Mouse (Mus musculus): ENCODE measurements at regions not wholly inside any gene's neighbourhood (a gene's known extent, or its start where the extent isn't known, plus 50 kb on each side); places are given as distances from the start of the nearest gene placed in this dataset.
"Not testable (repeated sequence)": the region's sequence is repeated elsewhere in the genome, so short reads cannot be mapped to it uniquely, and the experiment has no call there.

DNA sequence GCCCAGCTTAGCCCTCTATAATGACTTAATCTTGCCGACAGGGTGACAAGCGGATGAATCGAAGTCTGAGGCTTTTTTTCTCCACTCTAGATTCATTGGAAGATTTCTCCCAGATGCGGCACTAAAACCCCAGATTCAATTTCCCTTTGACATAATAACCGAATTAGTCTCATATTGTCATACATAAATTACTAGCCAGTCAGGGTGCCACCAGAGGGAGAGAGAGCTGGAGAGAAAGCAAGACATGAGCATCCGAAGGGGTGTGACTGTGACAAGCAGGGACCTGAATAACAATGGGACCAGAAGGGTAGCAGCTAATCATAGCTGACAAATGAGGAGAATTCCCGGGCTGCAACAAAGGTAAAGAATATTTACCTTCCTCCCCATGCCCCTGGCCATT is 194.5 kb upstream of the Nectin1 start:
- no peak overlapping the region for H3K4me3 ChIP-seq (ENCODE audit: low read depth, low read length)
- no peaks in the 10 kb centered on the region for H3K4me1 ChIP-seq (ENCODE audit: control insufficient read depth, low read depth, low read length)
- H3K4me2 ChIP-seq (ENCODE audit: low read depth, low read length), result no peak overlapping the region
- WGBS (ENCODE audit: insufficient replicate concordance), result 43% methylated on average over 7 of the region's 7 CpGs
- H3K9ac ChIP-seq (ENCODE audit: low read depth, low read length), result no peak overlapping the region
- no peak overlapping the region for H3K27ac ChIP-seq (ENCODE audit: low read length)
- H3K36me3 ChIP-seq (ENCODE audit: control insufficient read depth, insufficient read depth), result no peaks in the 10 kb centered on the region
- H3K27me3 ChIP-seq (ENCODE audit: control insufficient read depth, insufficient read depth, low read depth, low read length), result no peaks in the 10 kb centered on the region
- H3K9me3 ChIP-seq (replicated peaks; ENCODE audit: control insufficient read depth, low read length), result no peaks in the 10 kb centered on the region
- no peak for ATAC-seq (ENCODE audit: low read depth)

DNA sequence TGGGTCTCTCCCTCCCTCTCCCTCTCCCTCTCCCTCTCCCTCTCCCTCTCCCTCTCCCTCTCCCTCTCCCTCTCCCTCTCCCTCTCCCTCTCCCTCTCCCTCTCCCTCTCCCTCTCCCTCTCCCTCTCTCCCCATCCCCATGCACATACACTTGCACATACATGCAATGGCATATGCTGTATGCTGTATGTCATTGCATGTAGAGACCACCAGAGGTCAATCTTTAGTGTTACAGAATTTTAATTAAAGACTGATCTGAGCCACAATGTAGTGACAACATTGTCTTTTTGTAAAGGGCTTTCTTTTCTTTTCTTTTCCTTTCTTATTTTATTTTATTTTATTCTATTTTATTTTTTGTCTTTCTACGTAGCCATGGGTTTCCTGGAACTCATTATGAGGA is 191.0 kb upstream of the Nectin1 start:
- not testable (repeated sequence) for H3K4me3 ChIP-seq (ENCODE audit: low read depth, low read length); H3K4me2 ChIP-seq (ENCODE audit: low read depth, low read length); H3K9me3 ChIP-seq (replicated peaks; ENCODE audit: control insufficient read depth, low read length); H3K4me1 ChIP-seq (ENCODE audit: control insufficient read depth, low read depth, low read length); H3K27me3 ChIP-seq (ENCODE audit: control insufficient read depth, insufficient read depth, low read depth, low read length); ATAC-seq (ENCODE audit: low read depth); H3K36me3 ChIP-seq (ENCODE audit: control insufficient read depth, insufficient read depth); H3K27ac ChIP-seq (ENCODE audit: low read length); H3K9ac ChIP-seq (ENCODE audit: low read depth, low read length)
- 65% methylated on average over 1 of the region's 1 CpGs for WGBS (ENCODE audit: insufficient replicate concordance)

- H3K36me3 ChIP-seq (ENCODE audit: control insufficient read depth, insufficient read depth), result no peaks in the 10 kb centered on the region
- H3K9ac ChIP-seq (ENCODE audit: low read depth, low read length), result no peak overlapping the region
- no peak for ATAC-seq (ENCODE audit: low read depth)
- WGBS (ENCODE audit: insufficient replicate concordance), result 57% methylated on average over 6 of the region's 6 CpGs
- H3K27me3 ChIP-seq (ENCODE audit: control insufficient read depth, insufficient read depth, low read depth, low read length), result no peaks in the 10 kb centered on the region
- H3K4me1 ChIP-seq (ENCODE audit: control insufficient read depth, low read depth, low read length), result no peaks in the 10 kb centered on the region
- H3K27ac ChIP-seq (ENCODE audit: low read length), result no peak overlapping the region
- H3K4me3 ChIP-seq (ENCODE audit: low read depth, low read length), result no peak overlapping the region
- H3K4me2 ChIP-seq (ENCODE audit: low read depth, low read length), result no peak overlapping the region
- no peaks in the 10 kb centered on the region for H3K9me3 ChIP-seq (replicated peaks; ENCODE audit: control insufficient read depth, low read length)
Measured at GRCm38 (mm10) chr9:43562016-43562415, 181.8 kb upstream of the Nectin1 start.

DNA sequence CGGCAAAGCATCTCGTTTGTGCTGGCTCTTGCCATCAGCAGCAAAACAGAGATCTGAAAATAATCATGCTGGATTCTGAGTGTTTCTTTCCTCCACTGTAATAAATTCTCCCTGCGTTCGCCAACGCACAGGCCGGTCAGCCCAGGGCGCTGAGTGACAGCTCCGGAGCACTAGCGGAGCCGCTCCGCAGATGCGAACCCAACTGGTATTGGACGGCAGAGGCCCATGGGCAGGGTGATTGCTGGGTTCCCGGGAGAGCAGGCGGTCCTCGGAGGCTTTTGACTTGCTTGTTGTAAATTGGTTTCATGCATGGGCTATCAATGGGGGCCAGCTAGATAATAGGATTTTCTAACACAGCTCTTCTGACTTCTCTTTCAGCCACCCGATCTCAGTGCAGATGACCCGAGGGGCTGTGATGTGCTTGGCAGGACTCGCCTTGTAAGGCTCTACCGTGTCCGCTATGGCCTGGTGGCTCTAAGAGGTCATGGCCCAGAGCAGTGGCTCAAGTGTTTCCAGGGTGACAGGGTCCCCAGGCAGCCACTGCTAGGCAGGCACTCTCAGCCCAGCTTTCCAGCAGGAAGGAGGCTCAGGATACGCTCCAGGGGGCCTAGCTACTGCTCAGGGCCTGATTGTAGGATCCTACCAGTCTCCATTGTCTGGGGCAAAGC is 179.4 kb upstream of the Nectin1 start:
- Histone ChIP-seq H3K9ac (ENCODE audit: low read depth, low read length) (no peak overlapping the region), H3K4me2 (ENCODE audit: low read depth, low read length) (no peak overlapping the region), H3K36me3 (ENCODE audit: control insufficient read depth, insufficient read depth) (no peaks in the 10 kb centered on the region), H3K4me3 (ENCODE audit: low read depth, low read length) (no peak overlapping the region), H3K27me3 (ENCODE audit: control insufficient read depth, insufficient read depth, low read depth, low read length) (no peaks in the 10 kb centered on the region), H3K4me1 (ENCODE audit: control insufficient read depth, low read depth, low read length) (no peaks in the 10 kb centered on the region), H3K27ac (ENCODE audit: low read length) (no peak overlapping the region), H3K9me3 (replicated peaks; ENCODE audit: control insufficient read depth, low read length) (no peaks in the 10 kb centered on the region)
- WGBS (ENCODE audit: insufficient replicate concordance), result 80% methylated on average over 22 of the region's 22 CpGs
- ATAC-seq (ENCODE audit: low read depth), result no peak

- 29% methylated on average over 4 of the region's 4 CpGs for WGBS (ENCODE audit: insufficient replicate concordance)
- no peak for ATAC-seq (ENCODE audit: low read depth)
- Histone ChIP-seq H3K27me3 (ENCODE audit: control insufficient read depth, insufficient read depth, low read depth, low read length) (no peaks in the 10 kb centered on the region; the same call in 1 of the 2 replicates), H3K9ac (ENCODE audit: low read depth, low read length) (no peak overlapping the region), H3K4me2 (ENCODE audit: low read depth, low read length) (no peak overlapping the region), H3K9me3 (replicated peaks; ENCODE audit: control insufficient read depth, low read length) (no peaks in the 10 kb centered on the region), H3K4me3 (ENCODE audit: low read depth, low read length) (no peak overlapping the region), H3K4me1 (ENCODE audit: control insufficient read depth, low read depth, low read length) (no peaks in the 10 kb centered on the region), H3K27ac (ENCODE audit: low read length) (no peak overlapping the region), H3K36me3 (ENCODE audit: control insufficient read depth, insufficient read depth) (no peaks in the 10 kb centered on the region)
Measured at GRCm38 (mm10) chr9:43568851-43569250, 174.9 kb upstream of the Nectin1 start.

DNA sequence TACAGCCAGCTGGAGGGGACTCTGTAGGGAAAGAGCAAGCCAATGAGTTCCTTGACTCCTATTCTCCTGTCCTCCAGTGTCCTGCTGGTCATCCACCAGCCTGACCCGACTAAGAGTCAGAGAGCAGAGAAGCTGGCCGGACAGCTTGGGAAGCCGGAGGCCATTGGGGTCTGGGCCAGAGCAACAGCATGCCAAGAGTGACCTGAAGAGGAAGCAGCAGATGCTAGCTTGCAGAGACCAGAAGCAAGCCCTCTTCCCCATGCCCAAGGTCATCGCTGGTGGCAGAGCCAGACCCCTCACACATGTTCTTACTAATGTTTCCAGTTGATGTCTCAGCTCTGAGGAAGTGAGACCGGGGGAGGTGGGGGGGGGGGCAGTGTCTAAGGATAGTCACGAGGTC is 172.7 kb upstream of the Nectin1 start:
- Histone ChIP-seq H3K9ac (ENCODE audit: low read depth, low read length) (no peak overlapping the region), H3K4me1 (ENCODE audit: control insufficient read depth, low read depth, low read length) (no peaks in the 10 kb centered on the region), H3K4me2 (ENCODE audit: low read depth, low read length) (no peak overlapping the region), H3K27me3 (ENCODE audit: control insufficient read depth, insufficient read depth, low read depth, low read length) (no peaks in the 10 kb centered on the region; the same call in 1 of the 2 replicates), H3K36me3 (ENCODE audit: control insufficient read depth, insufficient read depth) (no peaks in the 10 kb centered on the region), H3K9me3 (replicated peaks; ENCODE audit: control insufficient read depth, low read length) (no peaks in the 10 kb centered on the region), H3K4me3 (ENCODE audit: low read depth, low read length) (no peak overlapping the region), H3K27ac (ENCODE audit: low read length) (no peak overlapping the region)
- no peak for ATAC-seq (ENCODE audit: low read depth)
- WGBS (ENCODE audit: insufficient replicate concordance), result 54% methylated on average over 6 of the region's 6 CpGs

DNA sequence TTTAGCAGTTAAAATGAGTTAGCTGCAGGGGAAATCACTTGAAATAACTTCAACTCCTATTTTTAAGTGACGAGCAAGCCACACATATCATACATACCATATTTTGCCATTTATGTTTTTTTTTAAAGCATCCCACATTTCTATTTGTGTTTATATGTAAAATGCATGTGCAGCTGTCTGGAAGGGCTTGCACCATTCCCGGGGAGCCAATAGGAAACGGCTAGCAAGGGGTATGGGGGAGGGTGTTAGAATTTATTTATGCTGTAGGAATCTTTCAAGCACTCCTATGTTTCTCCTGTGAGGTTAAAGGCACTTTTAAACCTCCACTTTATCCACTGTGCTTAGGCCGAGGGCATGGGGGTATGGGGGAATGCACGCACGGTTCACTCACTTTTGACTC is 168.1 kb upstream of the Nectin1 start:
- Histone ChIP-seq H3K27ac (ENCODE audit: low read length) (no peak overlapping the region), H3K27me3 (ENCODE audit: control insufficient read depth, insufficient read depth, low read depth, low read length) (no peaks in the 10 kb centered on the region; the same call in 1 of the 2 replicates), H3K9me3 (replicated peaks; ENCODE audit: control insufficient read depth, low read length) (no peaks in the 10 kb centered on the region), H3K36me3 (ENCODE audit: control insufficient read depth, insufficient read depth) (no peaks in the 10 kb centered on the region), H3K4me1 (ENCODE audit: control insufficient read depth, low read depth, low read length) (no peaks in the 10 kb centered on the region), H3K4me3 (ENCODE audit: low read depth, low read length) (no peak overlapping the region), H3K4me2 (ENCODE audit: low read depth, low read length) (no peak overlapping the region), H3K9ac (ENCODE audit: low read depth, low read length) (no peak overlapping the region)
- WGBS (ENCODE audit: insufficient replicate concordance), result 66% methylated on average over 6 of the region's 6 CpGs
- ATAC-seq (ENCODE audit: low read depth), result no peak

GRCm38 (mm10) chr9:43580653-43581052 is 163.1 kb upstream of the Nectin1 start:
- Histone ChIP-seq H3K27ac (ENCODE audit: low read length) (no peak overlapping the region), H3K4me1 (ENCODE audit: control insufficient read depth, low read depth, low read length) (no peaks in the 10 kb centered on the region), H3K27me3 (ENCODE audit: control insufficient read depth, insufficient read depth, low read depth, low read length) (no peaks in the 10 kb centered on the region), H3K4me2 (ENCODE audit: low read depth, low read length) (no peak overlapping the region), H3K4me3 (ENCODE audit: low read depth, low read length) (no peak overlapping the region), H3K9me3 (replicated peaks; ENCODE audit: control insufficient read depth, low read length) (no peaks in the 10 kb centered on the region), H3K9ac (ENCODE audit: low read depth, low read length) (no peak overlapping the region), H3K36me3 (ENCODE audit: control insufficient read depth, insufficient read depth) (no peaks in the 10 kb centered on the region)
- 48% methylated on average over 6 of the region's 6 CpGs for WGBS (ENCODE audit: insufficient replicate concordance)
- ATAC-seq (ENCODE audit: low read depth), result no peak

DNA sequence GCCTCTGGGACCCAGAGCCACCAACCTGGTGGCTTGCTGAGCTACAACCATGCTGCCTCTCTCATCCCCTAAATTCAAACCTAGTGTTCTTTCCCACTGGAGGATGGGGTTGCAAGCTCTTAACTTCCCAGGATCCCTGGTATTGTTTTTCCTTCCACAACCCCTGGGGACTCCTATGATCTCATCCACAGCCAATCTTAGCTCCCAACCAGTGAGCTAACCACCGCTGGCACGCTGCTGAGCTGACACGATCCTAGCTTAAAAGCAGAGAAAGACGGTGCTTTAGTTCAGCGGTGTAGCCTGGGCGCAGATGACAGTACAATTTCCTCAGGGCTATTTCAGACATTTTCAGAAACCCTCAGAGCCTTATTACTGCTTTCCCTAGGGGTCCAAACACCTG is 158.2 kb upstream of the Nectin1 start:
- no peak overlapping the region for H3K4me3 ChIP-seq (ENCODE audit: low read depth, low read length)
- H3K27ac ChIP-seq (ENCODE audit: low read length), result no peak overlapping the region
- no peak overlapping the region for H3K9ac ChIP-seq (ENCODE audit: low read depth, low read length)
- no peaks in the 10 kb centered on the region for H3K9me3 ChIP-seq (replicated peaks; ENCODE audit: control insufficient read depth, low read length)
- H3K27me3 ChIP-seq (ENCODE audit: control insufficient read depth, insufficient read depth, low read depth, low read length), result no peaks in the 10 kb centered on the region
- WGBS (ENCODE audit: insufficient replicate concordance), result 69% methylated on average over 6 of the region's 6 CpGs
- H3K36me3 ChIP-seq (ENCODE audit: control insufficient read depth, insufficient read depth), result no peaks in the 10 kb centered on the region
- ATAC-seq (ENCODE audit: low read depth), result no peak
- no peaks in the 10 kb centered on the region for H3K4me1 ChIP-seq (ENCODE audit: control insufficient read depth, low read depth, low read length)
- no peak overlapping the region for H3K4me2 ChIP-seq (ENCODE audit: low read depth, low read length)

Measured in liver, embryonic 16.5 days (tissue).